Mouse (Mus musculus) thymus, postnatal 14 days (tissue): ENCODE results near the gene Calm4.
"Not testable (repeated sequence)": the region's sequence is repeated elsewhere in the genome, so short reads cannot be mapped to it uniquely, and the experiment has no call there.

Experiments
- DNase-seq: peaks from one replicate; pipeline ENCODE4 v3.0.0; 2021

Gene Calm4

GRCm38 (mm10) chr13:3837312-3837807 is at the start of gene Calm4:
Calm4 (plus strand) TSS chr13:3837757.
- not testable (repeated sequence) for DNase-seq

- DNase-seq = no peak
These were observed 49.0 kb upstream of the Calm4 start for GRCm38 (mm10) chr13:3788588-3788987.

DNA sequence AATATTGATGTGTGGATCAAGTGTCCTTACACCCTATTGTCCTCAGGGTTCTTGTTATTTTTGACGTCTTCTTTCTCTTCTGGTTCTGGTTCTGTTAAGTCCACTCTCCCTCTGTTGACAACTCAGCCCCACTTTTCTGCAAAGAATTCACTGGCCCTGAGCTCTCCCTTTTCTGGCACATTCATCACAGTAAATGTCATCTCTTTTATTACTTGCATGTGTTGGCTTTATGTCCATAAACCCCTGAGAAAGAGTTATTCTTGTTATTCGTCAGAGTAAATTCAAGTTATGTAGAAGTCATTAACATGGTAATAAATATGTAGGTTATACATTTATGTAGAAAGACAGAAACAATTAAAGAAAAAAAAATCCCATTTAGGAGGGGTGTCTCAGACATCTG is 48.0 kb upstream of the Calm4 start:
- DNase-seq = no peak

DNA sequence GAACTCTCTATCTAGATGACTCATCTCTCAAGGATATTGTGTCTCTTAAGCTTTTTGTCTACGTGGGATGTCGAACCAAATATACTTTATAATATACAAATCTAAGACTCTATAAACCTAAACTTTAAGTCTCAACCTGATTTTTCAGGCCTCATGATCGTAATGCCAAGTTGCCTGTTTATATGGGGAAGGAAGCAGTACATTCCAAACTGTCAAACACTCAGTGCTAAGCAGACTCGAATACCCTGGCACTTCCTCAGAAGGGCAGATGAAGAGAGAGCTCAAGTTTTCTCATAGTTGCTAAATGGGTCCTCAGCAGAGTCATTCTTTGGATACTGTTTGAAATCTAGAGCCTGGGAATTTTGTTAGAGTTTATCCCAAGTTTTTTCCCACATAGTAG is 40.9 kb upstream of the Calm4 start:
- DNase-seq = no peak

DNA sequence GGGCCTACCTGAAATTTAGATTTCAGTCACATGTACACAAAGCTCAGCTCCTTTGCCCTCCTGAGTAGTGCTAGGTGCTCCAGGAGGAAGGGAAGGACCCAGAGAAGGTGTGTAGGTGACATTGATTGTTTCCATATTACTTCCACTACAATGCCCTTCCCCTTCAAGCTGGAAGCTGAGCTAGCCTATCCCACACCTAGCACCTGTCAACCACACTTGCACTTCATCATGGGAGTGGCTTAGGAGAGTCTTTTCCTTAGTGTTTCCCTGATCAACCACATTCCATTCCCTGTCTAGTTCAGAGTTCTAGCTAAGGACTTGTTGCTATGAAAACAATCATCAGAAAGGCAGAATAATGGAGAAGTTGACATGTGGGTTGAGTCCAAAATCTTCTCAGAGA is 38.8 kb upstream of the Calm4 start:
- no peak for DNase-seq

DNA sequence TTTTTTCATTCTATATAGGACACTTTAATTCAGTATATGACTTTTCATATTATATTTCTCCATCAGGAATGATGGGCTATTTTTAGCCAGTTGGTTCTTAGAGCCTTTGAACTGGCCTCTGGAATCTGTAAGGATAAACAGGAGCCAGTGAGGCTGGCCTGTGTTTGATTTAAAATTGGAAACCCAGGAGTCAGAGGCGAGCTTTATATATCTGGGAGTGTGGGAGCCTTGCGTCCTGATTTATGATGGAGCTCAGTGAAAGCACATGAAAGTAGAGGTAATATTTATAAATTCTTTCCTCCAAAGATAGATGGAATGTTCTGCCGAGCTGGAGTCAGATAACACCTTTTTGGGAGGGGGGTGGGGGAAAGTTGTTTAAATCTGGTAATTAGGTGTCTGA is 38.2 kb upstream of the Calm4 start:
- DNase-seq = no peak

GRCm38 (mm10) chr13:3804186-3804585 is 33.4 kb upstream of the Calm4 start, which contains the start of gene Calml3:
Calml3 (minus strand) TSS chr13:3804316.
- DNase-seq = no peak

DNA sequence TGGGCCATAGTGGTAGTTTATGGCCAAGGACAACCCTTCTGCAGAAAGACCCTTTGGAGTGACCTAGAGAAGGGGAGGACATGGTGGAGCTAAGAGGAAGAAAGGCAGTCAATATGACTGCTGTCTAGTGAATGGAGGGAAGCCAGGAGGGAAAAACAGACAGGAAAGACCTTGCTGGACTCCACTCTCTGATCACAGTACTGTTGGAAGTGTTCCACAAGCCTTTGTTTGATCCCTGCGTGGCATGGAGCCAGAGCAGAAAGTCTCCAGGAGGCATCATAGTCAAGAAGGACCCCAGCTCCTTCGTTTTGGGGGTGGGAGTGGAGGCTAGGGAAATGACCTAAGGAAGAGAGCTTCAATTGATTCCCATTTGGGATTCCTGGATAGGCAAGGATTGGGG is 32.4 kb upstream of the Calm4 start:
- DNase-seq = no peak

DNA sequence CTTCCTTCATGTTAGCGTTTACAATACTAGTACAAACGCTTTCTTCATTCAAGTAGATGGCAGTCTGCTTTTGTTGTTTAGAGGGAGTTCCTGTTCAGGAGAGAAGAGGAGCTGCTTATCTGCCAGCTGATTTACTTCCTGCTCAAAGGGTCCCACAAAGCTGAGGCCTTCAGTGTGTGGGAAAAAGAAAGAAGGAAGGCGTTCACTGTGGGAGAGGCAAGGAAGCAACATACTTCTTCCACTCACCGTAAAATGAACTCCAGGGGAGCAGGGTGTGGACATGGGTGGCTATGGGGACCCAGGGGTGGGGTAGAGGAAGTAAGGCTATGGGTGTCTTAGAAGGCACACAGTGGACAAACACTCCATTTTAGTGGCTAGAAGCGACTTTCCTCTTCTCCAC is 31.9 kb upstream of the Calm4 start:
- DNase-seq = no peak

- DNase-seq = no peak
These were observed 30.3 kb upstream of the Calm4 start for GRCm38 (mm10) chr13:3807131-3807827.

DNA sequence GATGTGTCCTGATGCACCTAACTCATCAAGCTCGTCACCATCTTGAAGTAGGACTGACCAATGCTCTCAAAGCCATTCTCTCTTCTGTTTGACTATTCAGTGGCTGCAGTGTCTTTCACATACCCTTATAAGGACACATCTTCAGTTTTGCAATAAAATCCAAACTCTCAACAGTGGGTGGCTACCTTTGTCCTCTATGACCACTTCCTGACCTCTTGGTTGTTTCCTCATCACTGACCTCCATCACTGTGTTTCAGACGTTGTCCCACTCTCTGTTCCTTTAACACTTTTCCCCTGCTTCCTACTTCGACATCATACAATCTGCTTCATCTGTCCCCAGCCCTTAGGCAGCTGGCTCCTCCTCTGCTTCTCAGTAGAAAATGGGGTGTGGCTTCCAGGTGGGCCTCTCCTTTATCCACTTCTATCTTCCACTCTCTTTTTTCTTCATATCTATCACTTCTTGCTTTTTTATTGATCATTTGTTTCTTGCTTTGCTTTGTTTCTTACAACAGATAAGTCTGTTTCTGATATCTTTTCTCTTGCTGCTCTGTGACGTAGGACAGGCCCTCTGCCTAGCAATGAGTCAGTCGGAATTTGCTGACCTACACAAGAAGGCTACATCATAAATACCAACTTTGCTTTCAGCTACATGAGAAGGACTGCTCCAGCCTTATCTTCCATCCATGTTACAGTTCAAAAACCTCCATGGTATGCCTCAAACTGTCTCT is 19.4 kb upstream of the Calm4 start:
- no peak for DNase-seq

GRCm38 (mm10) chr13:3818740-3819076 is 18.8 kb upstream of the Calm4 start:
- no peak for DNase-seq

- no peak for DNase-seq
These were observed 15.5 kb upstream of the Calm4 start for GRCm38 (mm10) chr13:3822105-3822504.

DNA sequence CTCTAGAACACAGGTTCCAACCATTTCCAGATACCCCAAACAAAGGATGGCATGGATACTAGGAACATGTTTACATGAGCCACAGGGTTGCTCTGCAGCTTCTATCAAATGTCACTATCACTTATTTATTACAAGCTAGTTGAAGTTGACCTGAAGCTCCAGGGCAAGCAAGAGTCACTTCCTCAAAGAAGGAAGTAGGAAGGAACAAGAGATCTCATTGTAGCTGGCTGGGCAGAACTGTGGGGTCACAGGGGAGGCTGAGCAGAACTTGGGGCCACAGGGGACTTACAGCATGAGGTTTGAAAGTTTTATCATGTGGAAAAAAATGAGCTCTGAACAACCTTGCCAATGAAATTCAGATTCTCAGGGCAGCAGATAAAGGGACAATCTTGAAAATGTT is 11.8 kb upstream of the Calm4 start:
- no peak for DNase-seq

GRCm38 (mm10) chr13:3831546-3831945 is 6.0 kb upstream of the Calm4 start:
- DNase-seq = no peak

DNA sequence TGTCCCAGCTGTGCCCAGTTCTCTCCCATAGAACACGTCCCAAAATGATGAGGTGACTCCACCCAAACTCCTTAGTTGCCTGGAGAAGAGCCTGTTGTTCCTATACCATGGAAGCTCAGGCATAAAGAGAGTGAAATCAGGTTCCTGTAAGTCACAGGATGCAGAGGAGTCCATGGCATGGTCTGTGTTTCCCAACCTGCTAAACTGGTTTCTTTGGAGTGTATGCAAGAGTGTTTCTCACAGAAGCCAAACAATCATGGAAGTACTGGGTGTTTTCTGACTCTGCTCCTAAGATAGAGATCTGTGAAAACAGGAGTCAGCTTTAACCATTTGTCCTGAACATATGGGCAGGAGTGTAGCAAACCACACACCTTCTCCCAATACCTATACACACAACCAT is 5.6 kb upstream of the Calm4 start:
- no peak for DNase-seq

- no peak for DNase-seq
These were observed 5.1 kb upstream of the Calm4 start for GRCm38 (mm10) chr13:3832450-3832849.

- DNase-seq = not testable (repeated sequence)
These were observed 3.9 kb upstream of the Calm4 start for GRCm38 (mm10) chr13:3833644-3834043.

GRCm38 (mm10) chr13:3840662-3841061 is 3.1 kb downstream of the Calm4 start:
- DNase-seq = not testable (repeated sequence)

DNA sequence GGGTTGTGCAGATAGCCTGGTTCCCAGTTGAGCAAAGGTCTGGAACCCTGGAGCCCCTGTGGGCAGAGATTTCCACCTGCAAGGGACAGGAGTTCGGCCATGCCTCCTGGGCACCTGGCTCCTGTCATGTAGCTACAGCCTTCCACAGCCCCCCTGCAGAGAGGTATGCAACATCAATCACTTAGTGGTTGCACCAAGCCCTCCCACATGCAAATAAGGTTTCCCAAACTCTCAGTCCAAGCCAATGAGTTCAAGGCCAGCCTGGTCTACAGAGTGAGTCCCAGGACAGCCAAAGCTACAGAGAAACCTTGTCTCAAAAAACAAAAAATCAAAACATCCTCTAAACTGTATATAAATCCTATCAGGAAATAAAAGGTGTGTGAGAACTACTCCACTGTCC is 12.8 kb downstream of the Calm4 start:
- DNase-seq = no peak

- not testable (repeated sequence) for DNase-seq
These were observed 16.2 kb downstream of the Calm4 start, which contains the start of gene Calm5 for GRCm38 (mm10) chr13:3853648-3854333. Calm5 (plus strand) TSS chr13:3854173.

DNA sequence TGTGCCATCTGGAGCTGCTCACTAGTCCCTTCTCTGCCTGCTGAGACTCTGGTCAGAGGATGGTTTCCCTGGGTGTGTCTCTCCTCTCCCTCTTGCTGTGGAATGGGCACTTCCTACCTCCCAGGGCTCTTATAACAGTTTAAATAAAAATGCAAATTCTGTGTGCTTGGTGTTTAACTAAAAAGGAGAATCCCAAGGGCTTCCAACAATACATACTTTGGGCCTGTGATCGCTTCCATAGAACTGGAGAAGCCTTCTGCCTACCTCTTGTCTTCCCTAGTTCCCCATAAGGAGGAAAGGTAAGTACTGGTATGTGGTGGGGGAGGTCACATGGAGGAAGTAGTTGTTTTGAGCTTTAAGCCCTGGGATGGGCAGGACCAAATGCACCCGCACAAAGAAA is 17.3 kb downstream of the Calm4 start:
- DNase-seq = no peak

DNA sequence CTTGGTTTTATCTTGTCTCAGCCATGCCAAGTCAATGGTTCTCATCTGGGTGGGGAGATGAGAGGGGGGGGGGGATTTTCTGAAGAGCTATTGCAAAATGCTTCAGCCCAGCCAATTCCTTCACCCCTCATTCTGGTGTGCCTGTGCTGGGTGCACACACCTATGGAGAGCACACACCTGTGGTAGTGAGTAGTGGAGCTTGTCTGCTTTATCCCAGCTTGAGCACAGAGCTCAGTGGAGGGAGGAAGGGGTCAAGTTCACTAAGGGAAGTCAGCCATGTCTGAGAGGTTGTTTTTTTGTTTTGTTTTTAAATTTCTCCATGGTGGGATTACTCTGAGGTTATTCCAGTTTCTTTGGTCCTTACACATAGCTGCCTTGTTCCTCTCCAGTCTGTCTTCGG is 18.7 kb downstream of the Calm4 start:
- DNase-seq = no peak

- DNase-seq = no peak
These were observed 23.7 kb downstream of the Calm4 start for GRCm38 (mm10) chr13:3861251-3861650.
